Mouse (Mus musculus) common myeloid progenitor, adult 5-6 weeks (primary cell): ENCODE data around the gene Atxn1. TPM values are rescaled to one million over a fixed set of nuclear protein-coding genes. Genes with fewer than 3 reads are reported as not detected.

Experiments used
- ATAC-seq: replicated peaks from 2 replicates; pipeline ENCODE4 v1.8.0; 2016; ENCODE audit warnings: low read depth, mild to moderate bottlenecking, moderate TSS enrichment, inconsistent platforms; ENCODE audit not compliant: poor library complexity, severe bottlenecking
- total RNA-seq: library from RNA; stranded (forward); fragments of 200-1000, 187-1606 nt; gene quantifications from 2 replicates; pipeline ENCODE4 v1.2.3, GENCODE M21; 2017

Atxn1 gene
- total RNA-seq, 1 experiment from 2014 or later: 9.0 TPM

GRCm38 (mm10) chr13:45659813-45660212, 305.0 kb downstream of the Atxn1 start:
- no peak for ATAC-seq

GRCm38 (mm10) chr13:45658343-45658742, 306.5 kb downstream of the Atxn1 start:
- ATAC-seq: no peak

- ATAC-seq: no peak
Observed at GRCm38 (mm10) chr13:45657176-45657575, 307.6 kb downstream of the Atxn1 start.

GRCm38 (mm10) chr13:45651652-45652241, 313.1 kb downstream of the Atxn1 start:
- no peak for ATAC-seq

DNA sequence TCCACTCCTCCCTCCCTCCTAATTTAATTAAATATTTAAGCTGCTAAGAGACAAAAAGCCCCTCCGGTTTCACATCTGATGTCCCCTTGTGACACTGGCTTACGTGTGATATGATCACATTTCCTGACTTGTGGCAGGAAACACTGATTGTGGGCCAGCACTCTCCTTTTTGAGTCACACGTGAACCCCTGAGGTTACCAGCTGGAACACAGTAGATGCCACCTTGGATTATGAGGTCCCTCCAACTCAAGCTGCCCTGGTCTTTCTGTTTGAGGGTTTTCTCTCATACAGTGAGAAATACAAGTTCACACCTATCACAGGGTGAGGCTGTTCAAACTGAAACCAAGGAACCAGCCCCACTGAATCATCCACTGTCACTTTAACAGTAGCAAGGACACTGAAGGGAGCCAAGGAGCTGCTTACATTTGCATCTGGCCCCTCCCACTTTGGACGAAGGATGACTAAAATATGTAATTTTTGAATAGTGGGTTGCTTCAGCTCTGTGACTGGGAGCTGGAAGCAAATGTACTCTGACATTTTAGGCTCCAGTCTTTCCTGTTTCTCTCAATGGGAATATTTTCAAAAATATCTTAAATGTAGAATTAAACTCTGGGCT, 315.5 kb downstream of the Atxn1 start:
- 0 out of 2 replicates have a peak, but pooled peaks have one; percentile 18 for ATAC-seq

- ATAC-seq: no peak
Observed at GRCm38 (mm10) chr13:45643780-45644395, 320.9 kb downstream of the Atxn1 start.

- no peak for ATAC-seq
Observed at GRCm38 (mm10) chr13:45642913-45643312, 321.9 kb downstream of the Atxn1 start.

- ATAC-seq: no peak
Observed at GRCm38 (mm10) chr13:45640431-45640830, 324.4 kb downstream of the Atxn1 start.

DNA sequence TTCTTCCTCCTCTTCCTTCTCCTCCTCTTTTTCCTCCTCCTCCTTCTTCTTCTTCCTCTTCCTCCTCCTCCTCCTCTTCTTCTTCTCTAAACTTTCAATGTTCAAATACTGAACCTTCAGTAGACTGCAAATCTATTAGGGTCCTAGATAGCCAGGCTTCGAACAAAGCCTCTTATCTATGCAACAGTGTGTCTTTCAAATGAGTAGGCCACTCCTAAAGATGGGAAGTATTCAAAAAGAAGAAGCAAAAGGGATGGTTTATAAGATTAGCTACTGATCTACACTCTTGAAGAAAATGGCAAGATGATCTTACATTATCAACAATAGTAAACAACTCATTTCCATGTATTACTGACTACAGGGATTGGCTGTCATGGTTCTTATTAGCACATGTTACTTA, 326.5 kb downstream of the Atxn1 start:
- ATAC-seq: no peak

- ATAC-seq: no peak; the same call in 1 of the 2 replicates
Observed at GRCm38 (mm10) chr13:45637324-45637723, 327.5 kb downstream of the Atxn1 start.

GRCm38 (mm10) chr13:45636435-45636834, 328.4 kb downstream of the Atxn1 start:
- peak; percentile 54 for ATAC-seq

DNA sequence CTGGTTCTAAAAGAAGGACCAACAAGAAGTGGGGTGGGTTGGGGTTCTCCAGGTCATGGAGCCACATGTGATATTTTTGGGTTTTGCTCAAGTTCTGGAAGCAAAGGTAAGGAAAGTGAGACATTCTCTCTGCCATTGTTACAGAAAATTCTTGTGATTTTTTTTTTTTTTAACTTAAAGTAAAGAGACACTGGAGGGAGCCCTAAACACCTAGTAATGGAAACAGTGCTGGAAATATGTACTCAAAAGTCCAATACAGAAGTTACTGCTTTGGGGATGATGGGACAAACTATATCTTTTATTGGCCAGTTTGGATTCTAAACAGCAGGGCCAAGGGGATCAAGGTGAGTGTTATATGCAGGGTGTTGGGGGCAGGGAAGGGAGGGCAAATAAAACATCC, 330.9 kb downstream of the Atxn1 start:
- no peak for ATAC-seq

DNA sequence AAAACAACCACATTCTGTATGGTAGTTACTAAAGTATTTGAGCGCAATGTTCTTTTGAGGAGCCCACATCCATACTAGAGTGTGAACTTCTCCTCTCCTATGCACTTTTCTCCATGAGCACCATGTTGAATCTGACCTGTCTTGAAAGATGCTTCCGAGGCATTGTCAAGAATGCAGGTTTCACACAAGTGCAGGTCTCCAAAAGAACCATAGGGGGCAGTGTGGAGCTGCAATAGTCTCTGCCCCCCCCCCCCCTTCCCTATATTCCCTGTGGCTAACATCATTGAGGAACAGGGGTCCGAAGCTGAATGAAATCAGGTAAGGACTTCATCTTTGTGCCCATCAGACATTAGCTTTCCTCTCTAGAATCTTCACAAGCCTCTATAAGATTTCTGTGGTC, 332.7 kb downstream of the Atxn1 start:
- ATAC-seq: no peak

DNA sequence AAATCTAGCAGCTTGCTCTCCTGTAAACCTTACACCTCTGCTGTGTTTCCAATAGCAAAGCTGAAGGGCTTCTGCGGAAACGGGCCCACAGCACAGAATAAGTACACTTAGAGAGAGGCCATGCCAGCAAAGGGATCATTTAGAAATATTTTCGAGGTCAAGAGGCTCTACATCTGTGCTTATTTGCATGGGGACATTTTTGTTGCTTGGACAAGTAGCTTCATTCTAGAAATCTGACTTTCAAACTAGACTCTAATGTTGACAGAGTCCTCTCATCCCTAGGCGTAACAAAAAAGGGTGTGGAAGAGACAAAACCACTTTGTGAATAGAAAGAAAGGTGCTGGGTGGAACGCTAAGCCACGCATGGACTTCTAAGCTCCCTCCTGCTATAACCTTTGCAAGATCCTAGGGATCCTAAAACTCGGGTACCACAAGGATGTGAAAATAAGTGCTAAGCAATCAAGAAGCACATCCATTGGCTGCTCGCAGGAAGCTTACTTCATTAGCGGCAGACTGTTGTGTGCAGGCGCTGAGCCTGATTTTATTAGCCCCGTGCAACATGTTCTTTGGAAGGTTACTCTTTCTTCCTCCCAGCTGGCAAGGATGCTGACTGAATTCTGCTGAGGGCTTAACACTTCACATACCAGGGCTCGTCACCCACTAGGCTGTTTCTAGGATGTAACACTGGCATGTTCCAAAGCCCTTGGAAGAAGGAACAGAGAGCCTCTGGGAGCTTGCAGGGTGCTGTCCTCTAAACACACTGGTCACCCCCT, 334.1 kb downstream of the Atxn1 start:
- ATAC-seq: no peak

DNA sequence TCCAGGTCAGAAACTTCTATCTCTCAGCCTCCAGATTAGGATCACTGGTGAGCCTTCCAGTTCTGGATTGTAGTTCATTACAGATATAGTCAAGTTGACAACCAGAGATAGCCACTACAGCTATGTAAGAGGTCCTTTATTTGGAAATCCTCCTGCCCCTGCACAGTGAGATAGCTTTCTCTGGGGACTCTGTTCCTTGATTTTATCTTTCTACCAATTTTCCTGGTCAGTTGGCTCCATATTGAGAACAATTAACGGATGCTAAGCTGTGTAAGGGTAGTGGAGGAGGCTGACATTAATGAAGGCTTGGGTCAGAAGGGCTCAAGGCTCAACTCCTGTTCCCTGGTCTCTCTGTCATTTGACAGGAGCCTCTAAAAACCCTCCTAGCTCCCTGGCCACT, 335.1 kb downstream of the Atxn1 start:
- no peak for ATAC-seq

DNA sequence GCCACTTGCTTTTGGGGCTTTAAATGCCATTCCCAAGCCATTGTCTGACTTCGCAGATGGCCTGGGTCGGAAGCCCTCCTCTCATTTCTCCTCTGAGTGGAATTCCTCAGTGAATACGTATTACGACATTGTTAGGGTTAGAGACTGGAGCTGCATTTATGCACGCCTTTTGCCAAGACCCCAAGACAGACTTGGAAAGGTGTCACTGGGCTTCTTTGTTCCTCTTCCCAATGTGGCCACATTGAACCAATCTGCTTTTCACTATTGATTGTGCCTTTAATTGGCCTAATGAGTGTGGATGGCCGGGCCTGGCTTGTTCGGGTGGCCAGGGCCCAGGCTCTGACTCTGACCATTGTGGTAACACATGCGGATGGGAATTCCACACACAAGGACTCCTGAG, 336.5 kb downstream of the Atxn1 start:
- ATAC-seq: no peak

DNA sequence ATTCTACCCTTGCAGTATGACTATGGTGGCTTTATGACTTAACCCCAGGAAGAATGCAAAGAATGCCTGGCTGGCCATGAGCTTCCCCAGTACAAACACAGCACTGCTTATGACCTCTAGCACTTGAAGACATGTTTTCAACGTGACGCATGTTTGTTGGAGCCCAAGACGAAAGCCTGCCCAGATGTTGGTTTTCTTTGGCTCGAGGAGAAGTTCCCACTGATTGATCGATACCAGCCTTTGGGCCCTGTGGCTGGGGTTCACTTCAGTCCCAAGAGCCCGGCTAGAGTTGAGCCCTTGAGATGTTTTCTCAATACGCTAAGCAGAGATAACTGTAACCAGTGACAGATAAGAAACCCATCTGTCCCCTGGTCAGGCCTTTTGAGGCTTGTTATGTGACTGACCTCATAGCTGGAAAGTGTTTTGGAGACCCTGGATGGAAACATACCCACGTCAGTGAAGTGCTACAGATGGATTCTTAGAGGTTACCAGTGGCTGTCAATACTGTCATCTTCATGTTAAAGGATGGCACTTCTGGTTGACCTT, 337.5 kb downstream of the Atxn1 start:
- ATAC-seq: no peak

DNA sequence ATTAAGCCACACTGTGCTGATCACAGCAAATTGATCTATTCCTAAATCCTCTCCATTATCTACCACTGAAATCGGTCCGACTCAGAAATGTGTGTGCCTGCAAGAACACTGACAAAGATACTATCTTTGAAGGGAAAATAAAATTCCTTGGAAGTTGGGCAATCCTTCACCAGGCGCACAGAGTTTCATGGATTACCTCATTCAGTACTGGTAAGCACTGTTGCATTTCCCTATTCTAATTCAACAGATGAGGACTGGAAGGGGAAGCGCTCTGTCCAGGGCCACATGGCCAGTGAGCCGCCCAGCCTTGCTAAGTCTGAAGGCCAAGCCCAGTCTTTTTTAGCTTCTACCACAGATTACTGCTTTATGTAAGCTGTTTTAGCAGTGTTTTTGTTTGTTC, 339.1 kb downstream of the Atxn1 start:
- ATAC-seq: no peak

- 0 out of 2 replicates have a peak, but pooled peaks have one; percentile 18 for ATAC-seq
Observed at GRCm38 (mm10) chr13:45623846-45624245, 341.0 kb downstream of the Atxn1 start.

DNA sequence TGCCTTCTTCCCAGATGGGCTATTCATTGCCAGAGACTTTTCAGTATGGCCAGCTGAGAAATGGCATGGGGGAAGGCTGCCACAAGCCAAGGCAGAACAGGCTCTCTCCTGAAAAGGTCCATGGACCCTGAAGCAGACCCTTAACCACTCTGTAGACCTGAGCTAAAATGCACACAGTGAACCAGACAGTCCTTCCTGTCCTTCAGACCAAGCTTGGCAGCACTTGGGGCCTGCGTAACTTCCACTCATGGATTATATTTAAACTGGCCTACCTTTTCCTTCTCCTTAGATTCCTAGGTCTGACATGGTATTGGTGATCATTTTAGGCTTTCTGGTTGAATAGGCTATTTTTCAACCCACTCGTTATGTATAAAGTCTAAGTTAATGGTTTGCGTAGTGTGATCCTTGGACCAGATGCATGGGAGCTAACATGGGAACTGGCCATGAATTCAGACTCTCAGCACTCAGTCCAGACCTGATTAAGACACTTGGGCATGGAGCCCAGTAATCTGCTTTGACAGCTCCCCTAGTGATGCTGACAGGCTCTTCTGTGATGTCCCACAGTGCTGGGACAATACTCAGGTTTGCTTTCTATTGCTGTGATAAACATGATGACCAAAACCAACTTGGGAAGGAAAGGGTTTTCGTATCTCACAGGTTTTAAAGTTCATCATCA, 341.8 kb downstream of the Atxn1 start:
- ATAC-seq: no peak
